Mouse (Mus musculus): ENCODE results near the gene Per1.

Per1 gene

GRCm38 (mm10) chr11:69111051-69111810 lies 16.2 kb downstream of the Per1 start:
- no peak for DNase-seq (ENCODE audit: low spot score in 2 of 2)

GRCm38 (mm10) chr11:69111865-69112264 lies 16.8 kb downstream of the Per1 start:
- DNase-seq (ENCODE audit: low spot score in 2 of 2), result peak in 1 of 2 experiments; percentile 18

GRCm38 (mm10) chr11:69114018-69114417 lies 19.0 kb downstream of the Per1 start:
- no peak for DNase-seq (ENCODE audit: low spot score in 2 of 2)

GRCm38 (mm10) chr11:69114621-69115020 lies 19.6 kb downstream of the Per1 start:
- DNase-seq (ENCODE audit: low spot score in 2 of 2), result no peak

- DNase-seq (ENCODE audit: low spot score in 2 of 2), result no peak
Observed at GRCm38 (mm10) chr11:69116843-69117242, 21.8 kb downstream of the Per1 start.

- peak; percentile 74 to 75 for DNase-seq (ENCODE audit: low spot score in 2 of 2)
Observed at GRCm38 (mm10) chr11:69117737-69118695, 23.0 kb downstream of the Per1 start.

- DNase-seq (ENCODE audit: low spot score in 2 of 2), result peak; percentile 78 to 92
Observed at GRCm38 (mm10) chr11:69118765-69119164, 23.7 kb downstream of the Per1 start.

- DNase-seq (ENCODE audit: low spot score in 2 of 2), result no peak
Observed at GRCm38 (mm10) chr11:69119446-69120155, 24.6 kb downstream of the Per1 start.

- DNase-seq (ENCODE audit: low spot score in 2 of 2), result no peak
Observed at GRCm38 (mm10) chr11:69120221-69121000, 25.4 kb downstream of the Per1 start, which contains the start of gene Hes7. Hes7 (plus strand) TSS chr11:69120404.

GRCm38 (mm10) chr11:69121001-69121740 lies 26.2 kb downstream of the Per1 start:
- no peak for DNase-seq (ENCODE audit: low spot score in 2 of 2)

- no peak for DNase-seq (ENCODE audit: low spot score in 2 of 2)
Observed at GRCm38 (mm10) chr11:69121741-69122335, 26.8 kb downstream of the Per1 start.

- peak; percentile 91 to 93 for DNase-seq (ENCODE audit: low spot score in 2 of 2)
Observed at GRCm38 (mm10) chr11:69122336-69122951, 27.4 kb downstream of the Per1 start, which contains the start of gene 9130213A22Rik. 9130213A22Rik (minus strand) TSS chr11:69122589.

GRCm38 (mm10) chr11:69123056-69123692 lies 28.2 kb downstream of the Per1 start:
- peak; percentile 78 to 92 for DNase-seq (ENCODE audit: low spot score in 2 of 2)

- DNase-seq (ENCODE audit: low spot score in 2 of 2), result peak; percentile 76 to 92
Observed at GRCm38 (mm10) chr11:69123693-69124497, 28.9 kb downstream of the Per1 start.

GRCm38 (mm10) chr11:69124498-69124847 lies 29.5 kb downstream of the Per1 start:
- peak in 1 of 2 experiments; percentile 70 for DNase-seq (ENCODE audit: low spot score in 2 of 2)

- DNase-seq (ENCODE audit: low spot score in 2 of 2), result peak; percentile 81 to 88
Observed at GRCm38 (mm10) chr11:69125041-69125851, 30.2 kb downstream of the Per1 start.

- DNase-seq (ENCODE audit: low spot score in 2 of 2), result no peak
Observed at GRCm38 (mm10) chr11:69125852-69125918, 30.7 kb downstream of the Per1 start, which contains the start of gene Aloxe3. Aloxe3 (plus strand) TSS chr11:69125896.
